Mouse (Mus musculus) ES-E14 (cell line): ENCODE data around the gene Tnrc6c.

ENCODE experiments used
- CHD2 ChIP-seq: IDR thresholded peaks from 2 replicates; pipeline ENCODE4 v1.6.1; 2014; ENCODE audit warnings: mild to moderate bottlenecking, low read depth, low read length, inconsistent platforms
- HCFC1 ChIP-seq: IDR thresholded peaks from 2 replicates; pipeline ENCODE4 v1.6.1; 2012; ENCODE audit warnings: low read length, inconsistent platforms, borderline replicate concordance; ENCODE audit not compliant: insufficient read depth
- ZC3H11A ChIP-seq: IDR thresholded peaks from 2 replicates; pipeline ENCODE4 v1.6.1; 2012; ENCODE audit warnings: low read depth, mild to moderate bottlenecking, inconsistent platforms, low read length, borderline replicate concordance

- TF ChIP-seq HCFC1: no peak
- no peak for TF ChIP-seq CHD2
- TF ChIP-seq ZC3H11A: no peak
Observed at GRCm38 (mm10) chr11:117769683-117770047, 115.6 kb downstream of the Tnrc6c start.
